Mouse (Mus musculus): ENCODE measurements at regions not wholly inside any gene's neighbourhood (a gene's known extent, or its start where the extent isn't known, plus 50 kb on each side); places are given as distances from the start of the nearest gene placed in this dataset.

- TF ChIP-seq CTCF (IDR thresholded peaks at IDR 0.05; ENCODE audit: low read depth) (no peak), EP300 (optimal IDR thresholded peaks at IDR 0.05) (no peak)
These were observed 81.1 kb upstream of the Ralgapa2 start for GRCm38 (mm10) chr2:146593291-146593690.
